Mouse (Mus musculus) forebrain, postnatal 0 days (tissue): ENCODE measurements around the gene Padi2. TPM values are rescaled to one million over a fixed set of nuclear protein-coding genes. Genes with fewer than 3 reads are reported as not detected.

Source experiments
- ATAC-seq: fragments of 200-750 bp; cut with Nextera tagmentation; 2 replicates; pipeline ENCODE4 v1.8.0; 2017; ENCODE audit warnings: mild to moderate bottlenecking, moderate library complexity
- DNase-seq: peaks from one replicate; pipeline ENCODE4 v3.0.0-alpha.2; 2015
- H3K27ac ChIP-seq: fragments of 300-500 bp; sonication (generic); 2 replicates; pipeline ENCODE4 v1.5.1; 2014; ENCODE audit warnings: low read depth, mild to moderate bottlenecking, antibody characterized with exemption, low read length, moderate library complexity, mixed read lengths
- H3K27me3 ChIP-seq: fragments of 300-500 bp; sonication (generic); 2 replicates; pipeline ENCODE4 v1.6.1; 2014; ENCODE audit warnings: mild to moderate bottlenecking, low read length, mixed read lengths; ENCODE audit not compliant: insufficient read depth
- H3K36me3 ChIP-seq: fragments of 300-500 bp; sonication (generic); 2 replicates; pipeline ENCODE4 v1.6.1; 2014; ENCODE audit warnings: mild to moderate bottlenecking, moderate library complexity; ENCODE audit not compliant: insufficient read depth
- H3K4me1 ChIP-seq: fragments of 300-500 bp; sonication (generic); 2 replicates; pipeline ENCODE4 v1.6.1; 2014; ENCODE audit warnings: antibody characterized with exemption; ENCODE audit not compliant: insufficient read depth
- H3K4me2 ChIP-seq: fragments of 300-500 bp; sonication (generic); 2 replicates; pipeline ENCODE4 v1.6.1; 2014; ENCODE audit warnings: low read depth, mild to moderate bottlenecking, moderate library complexity
- H3K4me3 ChIP-seq: fragments of 300-500 bp; sonication (generic); 2 replicates; pipeline ENCODE4 v1.5.1; 2014; ENCODE audit warnings: low read depth, low read length, mixed read lengths
- H3K9ac ChIP-seq: fragments of 300-500 bp; sonication (generic); 2 replicates; pipeline ENCODE4 v1.6.1; 2014; ENCODE audit warnings: mild to moderate bottlenecking
- H3K9me3 ChIP-seq: fragments of 300-500 bp; sonication (generic); 2 replicates; pipeline ENCODE4 v1.6.1; 2016; ENCODE audit warnings: low read length
- CTCF ChIP-seq: sonication (generic); IDR thresholded peaks from 2 replicates; pipeline ENCODE4 v1.5.1; 2016; ENCODE audit warnings: antibody characterized with exemption, control low read depth, low read depth
- WGBS: fragments of 180-500 bp; shearing (Covaris S2); extraction: QIAGEN DNeasy Blood & Tissue Kit; methylation state at CpG from one replicate; pipeline ENCODE4 v1.1.7; 2014; 5-methylcytosine and 5-hydroxymethylcytosine counted together
- polyA plus RNA-seq: library from polyadenylated mRNA; unstranded; fragments of >200 nt; fragmentation: Nextera tagmentation; extraction: Ambion mirVana; gene quantifications from 2 replicates; pipeline ENCODE4 v1.2.1, GENCODE M21; 2015
- total RNA-seq: library from RNA; depleted of rRNA; stranded (reverse); fragments of >200 nt; gene quantifications from 2 replicates; pipeline ENCODE4 v1.2.3, GENCODE M21; 2014

Padi2 gene
- total and polyA plus RNA-seq, 2 experiments from 2014 or later, result 1.3 to 1.8 TPM

GRCm38 (mm10) chr4:140962950-140963349 lies 56.8 kb downstream of the Padi2 start:
- Histone ChIP-seq H3K9ac (no peak overlapping the region; the same call in 1 of the 2 replicates), H3K4me3 (no peak overlapping the region), H3K4me2 (peak overlapping the region; percentile 81; the same call in 1 of the 2 replicates), H3K4me1 (peaks cover 14% of the 10 kb centered on the region), H3K27me3 (no peaks in the 10 kb centered on the region), H3K27ac (no peak overlapping the region), H3K36me3 (peaks cover 17% of the 10 kb centered on the region), H3K9me3 (no peaks in the 10 kb centered on the region)
- no peak for TF ChIP-seq CTCF
- ATAC-seq, result no peak
- 38% methylated on average over 5 of the region's 5 CpGs for WGBS
- DNase-seq, result no peak

GRCm38 (mm10) chr4:140963941-140964597 lies 57.9 kb downstream of the Padi2 start:
- no peaks in the 10 kb centered on the region for H3K27me3 ChIP-seq
- peaks cover 25% of the 10 kb centered on the region for H3K36me3 ChIP-seq
- WGBS, result 83% methylated on average over 9 of the region's 9 CpGs
- ATAC-seq (no peak), DNase-seq (no peak)
- H3K4me2 ChIP-seq, result no peak overlapping the region
- H3K4me3 ChIP-seq, result no peak overlapping the region
- H3K9ac ChIP-seq, result no peak overlapping the region
- peaks cover 14% of the 10 kb centered on the region for H3K4me1 ChIP-seq
- TF ChIP-seq CTCF, result no peak
- H3K9me3 ChIP-seq, result no peaks in the 10 kb centered on the region
- H3K27ac ChIP-seq, result no peak overlapping the region

- ATAC-seq (peak; percentile 29; the same call in 1 of the 2 replicates), DNase-seq (peak; percentile 86)
- H3K9ac ChIP-seq, result no peak overlapping the region
- no peaks in the 10 kb centered on the region for H3K27me3 ChIP-seq
- 7% methylated on average over 7 of the region's 7 CpGs for WGBS
- peaks cover 31% of the 10 kb centered on the region for H3K36me3 ChIP-seq
- H3K4me3 ChIP-seq, result no peak overlapping the region
- no peak overlapping the region for H3K27ac ChIP-seq
- peak; percentile 91 for TF ChIP-seq CTCF
- no peak overlapping the region for H3K4me2 ChIP-seq
- no peaks in the 10 kb centered on the region for H3K9me3 ChIP-seq
- H3K4me1 ChIP-seq, result peaks cover 14% of the 10 kb centered on the region
These were observed 58.5 kb downstream of the Padi2 start for GRCm38 (mm10) chr4:140964620-140965019.

- Histone ChIP-seq H3K4me3 (no peak overlapping the region), H3K4me1 (peaks cover 4% of the 10 kb centered on the region), H3K4me2 (no peak overlapping the region), H3K9me3 (no peaks in the 10 kb centered on the region), H3K27ac (no peak overlapping the region), H3K36me3 (peaks cover 55% of the 10 kb centered on the region), H3K9ac (no peak overlapping the region), H3K27me3 (no peaks in the 10 kb centered on the region)
- no peak for TF ChIP-seq CTCF
- ATAC-seq, result no peak
- DNase-seq, result no peak
- WGBS, result 87% methylated on average over 11 of the region's 11 CpGs
These were observed 61.4 kb downstream of the Padi2 start for GRCm38 (mm10) chr4:140967386-140968159.

- no peak for TF ChIP-seq CTCF
- DNase-seq (no peak), ATAC-seq (no peak)
- H3K4me3 ChIP-seq, result no peak overlapping the region
- no peak overlapping the region for H3K9ac ChIP-seq
- H3K27me3 ChIP-seq, result no peaks in the 10 kb centered on the region
- no peaks in the 10 kb centered on the region for H3K9me3 ChIP-seq
- no peak overlapping the region for H3K4me2 ChIP-seq
- no peak overlapping the region for H3K27ac ChIP-seq
- 83% methylated on average over 13 of the region's 13 CpGs for WGBS
- H3K36me3 ChIP-seq, result peaks cover 87% of the 10 kb centered on the region
- no peaks in the 10 kb centered on the region for H3K4me1 ChIP-seq
These were observed 65.5 kb downstream of the Padi2 start for GRCm38 (mm10) chr4:140971691-140972090.

GRCm38 (mm10) chr4:140974408-140974807 lies 68.3 kb downstream of the Padi2 start:
- no peaks in the 10 kb centered on the region for H3K9me3 ChIP-seq
- no peak for TF ChIP-seq CTCF
- H3K9ac ChIP-seq, result no peak overlapping the region
- H3K4me2 ChIP-seq, result no peak overlapping the region
- H3K4me3 ChIP-seq, result no peak overlapping the region
- no peaks in the 10 kb centered on the region for H3K27me3 ChIP-seq
- peaks cover 89% of the 10 kb centered on the region for H3K36me3 ChIP-seq
- H3K27ac ChIP-seq, result no peak overlapping the region
- no peaks in the 10 kb centered on the region for H3K4me1 ChIP-seq
- ATAC-seq (no peak), DNase-seq (no peak)
- WGBS, result 96% methylated on average over 6 of the region's 6 CpGs

GRCm38 (mm10) chr4:140975356-140975755 lies 69.2 kb downstream of the Padi2 start:
- H3K36me3 ChIP-seq, result peaks cover 90% of the 10 kb centered on the region
- H3K4me3 ChIP-seq, result no peak overlapping the region
- H3K27ac ChIP-seq, result no peak overlapping the region
- no peaks in the 10 kb centered on the region for H3K9me3 ChIP-seq
- H3K9ac ChIP-seq, result no peak overlapping the region
- 96% methylated on average over 7 of the region's 7 CpGs for WGBS
- no peak for DNase-seq
- H3K27me3 ChIP-seq, result no peaks in the 10 kb centered on the region
- no peak for TF ChIP-seq CTCF
- no peak for ATAC-seq
- no peak overlapping the region for H3K4me2 ChIP-seq
- H3K4me1 ChIP-seq, result no peaks in the 10 kb centered on the region
